Mouse (Mus musculus): Measurements from ENCODE around the gene Ggt5. TPM values are rescaled to one million over a fixed set of nuclear protein-coding genes. Genes with fewer than 3 reads are reported as not detected.

Gene Ggt5
- polyA plus RNA-seq, 1 experiment from 2014 or later, result 4.0 TPM

- H3K27me3 ChIP-seq (replicated peaks; ENCODE audit: control insufficient read depth, insufficient read depth, low read length), result no peaks in the 10 kb centered on the region
- H3K27ac ChIP-seq (ENCODE audit: low read depth, low read length), result no peak overlapping the region
- no peak overlapping the region for H3K4me2 ChIP-seq (replicated peaks; ENCODE audit: low read depth)
- 86% methylated on average over 11 of the region's 11 CpGs for WGBS
- H3K36me3 ChIP-seq (ENCODE audit: control insufficient read depth, insufficient read depth), result no peaks in the 10 kb centered on the region; the same call in 1 of the 2 replicates
- TF ChIP-seq CTCF (IDR thresholded peaks at IDR 0.05; ENCODE audit: low read depth), result no peak
- H3K9ac ChIP-seq (ENCODE audit: low read depth, low read length), result no peak overlapping the region
- no peak overlapping the region for H3K4me3 ChIP-seq (ENCODE audit: low read depth, low read length)
- no peaks in the 10 kb centered on the region for H3K9me3 ChIP-seq (ENCODE audit: control insufficient read depth)
- ATAC-seq, result no peak
- H3K4me1 ChIP-seq (replicated peaks; ENCODE audit: control insufficient read depth, insufficient read depth, low read length), result no peaks in the 10 kb centered on the region
Measured at GRCm38 (mm10) chr10:75637711-75638110, 48.6 kb downstream of the Ggt5 start.

DNA sequence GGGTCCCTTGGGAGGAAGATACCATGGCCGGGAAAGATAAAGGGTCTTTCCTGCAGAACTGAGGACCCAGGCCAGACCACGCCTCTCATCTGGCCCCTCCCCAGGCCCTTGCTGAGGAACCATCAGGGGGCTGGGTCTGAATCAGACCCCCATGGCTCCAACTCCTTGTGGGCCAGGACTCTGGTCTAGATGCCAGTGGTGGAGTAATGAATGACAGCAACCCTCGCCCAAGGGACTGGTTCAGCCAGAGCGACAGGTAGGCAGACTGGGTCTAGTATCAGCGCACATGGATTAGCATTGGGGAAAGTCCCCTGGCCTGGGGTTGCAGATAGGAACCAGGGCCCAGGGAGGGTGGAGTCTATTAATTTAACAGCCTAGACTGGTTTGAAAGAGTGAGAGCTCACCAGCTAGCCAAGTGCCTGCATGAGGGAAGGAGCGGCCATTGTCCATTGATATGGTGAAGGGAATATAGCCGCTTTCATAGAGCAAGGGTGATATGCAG, 52.6 kb downstream of the Ggt5 start:
- no peak overlapping the region for H3K4me2 ChIP-seq (replicated peaks; ENCODE audit: low read depth)
- peaks cover 10% of the 10 kb centered on the region; the same call in 1 of the 2 replicates for H3K36me3 ChIP-seq (ENCODE audit: control insufficient read depth, insufficient read depth)
- no peaks in the 10 kb centered on the region for H3K4me1 ChIP-seq (replicated peaks; ENCODE audit: control insufficient read depth, insufficient read depth, low read length)
- H3K9ac ChIP-seq (ENCODE audit: low read depth, low read length), result no peak overlapping the region
- H3K27ac ChIP-seq (ENCODE audit: low read depth, low read length), result no peak overlapping the region
- TF ChIP-seq CTCF (IDR thresholded peaks at IDR 0.05; ENCODE audit: low read depth), result no peak
- no peak overlapping the region for H3K4me3 ChIP-seq (ENCODE audit: low read depth, low read length)
- ATAC-seq, result no peak
- no peaks in the 10 kb centered on the region for H3K27me3 ChIP-seq (replicated peaks; ENCODE audit: control insufficient read depth, insufficient read depth, low read length)
- no peaks in the 10 kb centered on the region for H3K9me3 ChIP-seq (ENCODE audit: control insufficient read depth)
- WGBS, result 77% methylated on average over 7 of the region's 7 CpGs

GRCm38 (mm10) chr10:75642436-75642835, 53.3 kb downstream of the Ggt5 start:
- TF ChIP-seq CTCF (IDR thresholded peaks at IDR 0.05; ENCODE audit: low read depth), result no peak
- Histone ChIP-seq H3K36me3 (ENCODE audit: control insufficient read depth, insufficient read depth) (peaks cover 10% of the 10 kb centered on the region; the same call in 1 of the 2 replicates), H3K27ac (ENCODE audit: low read depth, low read length) (no peak overlapping the region), H3K4me2 (replicated peaks; ENCODE audit: low read depth) (0 out of 2 replicates have a peak overlapping the region, but pooled peaks have one; percentile 40), H3K4me3 (ENCODE audit: low read depth, low read length) (no peak overlapping the region), H3K9ac (ENCODE audit: low read depth, low read length) (no peak overlapping the region), H3K4me1 (replicated peaks; ENCODE audit: control insufficient read depth, insufficient read depth, low read length) (no peaks in the 10 kb centered on the region), H3K27me3 (replicated peaks; ENCODE audit: control insufficient read depth, insufficient read depth, low read length) (no peaks in the 10 kb centered on the region), H3K9me3 (ENCODE audit: control insufficient read depth) (no peaks in the 10 kb centered on the region)
- ATAC-seq, result no peak
- 80% methylated on average over 9 of the region's 9 CpGs for WGBS

DNA sequence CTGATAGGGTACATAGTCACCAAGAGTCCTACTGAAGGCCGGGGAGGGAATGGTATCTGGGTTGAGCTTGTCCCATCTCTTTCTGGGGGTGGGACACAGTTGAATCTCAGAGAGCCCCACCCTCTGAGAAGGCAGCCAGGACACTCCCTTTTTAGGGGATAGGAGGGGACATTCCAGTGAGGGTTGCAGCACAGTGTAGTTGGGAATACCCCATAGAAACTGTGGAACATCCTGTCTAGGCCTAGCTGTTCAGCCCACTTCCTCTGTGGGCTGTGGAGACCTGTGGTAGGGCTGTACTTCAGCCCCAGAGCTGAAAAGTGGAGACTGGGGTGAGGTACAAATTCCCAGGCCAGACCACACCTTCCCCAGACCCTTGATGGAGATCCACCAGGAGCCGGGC, 53.8 kb downstream of the Ggt5 start:
- no peak for ATAC-seq
- H3K9ac ChIP-seq (ENCODE audit: low read depth, low read length), result no peak overlapping the region
- WGBS, result 79% methylated on average over 2 of the region's 2 CpGs
- H3K27ac ChIP-seq (ENCODE audit: low read depth, low read length), result no peak overlapping the region
- H3K36me3 ChIP-seq (ENCODE audit: control insufficient read depth, insufficient read depth), result peaks cover 12% of the 10 kb centered on the region; the same call in 1 of the 2 replicates
- H3K9me3 ChIP-seq (ENCODE audit: control insufficient read depth), result no peaks in the 10 kb centered on the region
- H3K27me3 ChIP-seq (replicated peaks; ENCODE audit: control insufficient read depth, insufficient read depth, low read length), result no peaks in the 10 kb centered on the region
- peak overlapping the region; percentile 9; the same call in 1 of the 2 replicates for H3K4me3 ChIP-seq (ENCODE audit: low read depth, low read length)
- H3K4me1 ChIP-seq (replicated peaks; ENCODE audit: control insufficient read depth, insufficient read depth, low read length), result no peaks in the 10 kb centered on the region
- no peak for TF ChIP-seq CTCF (IDR thresholded peaks at IDR 0.05; ENCODE audit: low read depth)
- H3K4me2 ChIP-seq (replicated peaks; ENCODE audit: low read depth), result 0 out of 2 replicates have a peak overlapping the region, but pooled peaks have one; percentile 40

DNA sequence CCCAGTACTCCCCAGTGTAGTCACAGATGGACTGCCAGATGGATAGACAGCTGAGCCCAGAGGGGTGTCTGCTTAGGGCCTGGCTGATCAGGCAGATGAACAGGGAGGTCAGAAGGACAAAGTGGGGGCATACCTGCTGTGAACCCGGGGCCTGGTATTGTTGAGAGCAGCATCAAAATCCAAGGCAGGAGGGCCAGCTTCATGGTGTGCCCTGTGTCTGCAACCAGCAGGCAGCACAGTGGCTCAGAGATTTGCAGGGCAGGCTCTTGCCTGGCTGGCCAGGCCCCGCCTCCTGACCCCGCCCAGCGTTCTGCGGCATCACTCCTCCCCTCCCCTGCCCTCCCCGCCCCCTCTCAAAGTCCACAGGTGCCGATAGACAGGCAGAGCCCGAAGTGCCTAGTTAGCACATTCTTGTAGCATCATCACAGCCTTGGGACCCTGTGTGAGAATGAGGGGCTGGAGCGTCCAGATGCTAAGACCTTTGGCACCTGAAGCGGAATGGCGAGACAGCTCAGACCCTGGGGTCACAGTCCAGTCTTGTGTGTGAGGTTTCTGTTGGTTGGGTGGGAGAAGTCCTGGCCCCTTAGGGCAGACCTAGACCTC, 54.7 kb downstream of the Ggt5 start, which contains the start of gene Susd2:
Gene Susd2, minus strand, starts transcription at position 268 of the 603 bp plus-strand sequence.
- peak within 1 kb of the TSS; percentile 9; the same call in 1 of the 2 replicates for H3K4me3 ChIP-seq (ENCODE audit: low read depth, low read length)
- no peaks in the 10 kb centered on the region for H3K4me1 ChIP-seq (replicated peaks; ENCODE audit: control insufficient read depth, insufficient read depth, low read length)
- peaks cover 13% of the 10 kb centered on the region for H3K36me3 ChIP-seq (ENCODE audit: control insufficient read depth, insufficient read depth)
- peak; percentile 88 for ATAC-seq
- TF ChIP-seq CTCF (IDR thresholded peaks at IDR 0.05; ENCODE audit: low read depth), result no peak
- H3K4me2 ChIP-seq (replicated peaks; ENCODE audit: low read depth), result peak within 1 kb of the TSS; percentile 40
- no peaks in the 10 kb centered on the region for H3K9me3 ChIP-seq (ENCODE audit: control insufficient read depth)
- no peaks in the 10 kb centered on the region for H3K27me3 ChIP-seq (replicated peaks; ENCODE audit: control insufficient read depth, insufficient read depth, low read length)
- H3K9ac ChIP-seq (ENCODE audit: low read depth, low read length), result peak within 1 kb of the TSS; percentile 31; the same call in 1 of the 2 replicates
- H3K27ac ChIP-seq (ENCODE audit: low read depth, low read length), result peak within 1 kb of the TSS; percentile 77
- 2% methylated on average over 11 of the region's 11 CpGs for WGBS

GRCm38 (mm10) chr10:75645616-75646015, 56.5 kb downstream of the Ggt5 start:
- no peak overlapping the region for H3K9ac ChIP-seq (ENCODE audit: low read depth, low read length)
- no peak for TF ChIP-seq CTCF (IDR thresholded peaks at IDR 0.05; ENCODE audit: low read depth)
- 92% methylated on average over 8 of the region's 8 CpGs for WGBS
- ATAC-seq, result no peak
- H3K9me3 ChIP-seq (ENCODE audit: control insufficient read depth), result no peaks in the 10 kb centered on the region
- no peaks in the 10 kb centered on the region for H3K27me3 ChIP-seq (replicated peaks; ENCODE audit: control insufficient read depth, insufficient read depth, low read length)
- peaks cover 26% of the 10 kb centered on the region for H3K36me3 ChIP-seq (ENCODE audit: control insufficient read depth, insufficient read depth)
- no peak overlapping the region for H3K27ac ChIP-seq (ENCODE audit: low read depth, low read length)
- H3K4me1 ChIP-seq (replicated peaks; ENCODE audit: control insufficient read depth, insufficient read depth, low read length), result no peaks in the 10 kb centered on the region
- no peak overlapping the region for H3K4me3 ChIP-seq (ENCODE audit: low read depth, low read length)
- H3K4me2 ChIP-seq (replicated peaks; ENCODE audit: low read depth), result no peak overlapping the region

Measured in intestine, postnatal 0 days (tissue).